Mouse (Mus musculus): Measurements from ENCODE around the gene Stx5a. TPM values are rescaled to one million over a fixed set of nuclear protein-coding genes. Genes with fewer than 3 reads are reported as not detected.

Stx5a gene
- polyA plus RNA-seq, 1 experiment, result 52.8 TPM

DNA sequence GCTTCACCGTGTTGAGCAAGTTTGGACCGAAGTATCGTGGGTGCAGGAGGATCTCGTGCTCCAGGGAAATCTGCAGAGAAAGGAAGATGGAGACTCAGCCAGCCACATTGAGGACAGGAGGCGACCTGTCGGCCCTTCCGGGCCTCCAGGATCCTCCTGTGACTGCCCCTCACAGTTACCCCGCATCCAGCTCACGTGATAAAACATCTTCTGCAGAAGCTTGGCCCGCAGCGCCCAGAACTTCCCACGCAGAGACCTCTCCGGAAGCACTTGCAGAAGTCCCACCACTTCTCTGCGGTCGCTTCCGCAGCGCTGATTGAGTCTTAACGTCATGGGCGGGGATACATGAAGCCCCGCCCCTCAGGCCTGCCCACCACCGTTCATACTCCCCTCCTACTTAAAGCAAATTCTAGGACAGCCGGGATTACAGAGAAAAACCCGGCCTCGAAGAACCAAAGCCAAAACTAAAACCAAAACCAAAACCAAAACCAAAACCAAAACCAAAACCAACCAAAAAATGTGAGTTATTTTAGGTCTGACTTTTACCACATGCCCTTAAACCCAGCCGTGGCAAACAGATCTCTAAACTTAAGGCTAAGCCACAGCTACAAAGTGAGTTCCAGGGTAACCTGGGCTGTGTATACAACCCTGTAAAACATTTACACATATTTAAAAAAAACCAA is 57.2 kb downstream of the Stx5a start, which contains the start of gene Polr2g:
Gene Polr2g, minus strand, starts transcription at position 314 of the 683 bp plus-strand sequence.
- Histone ChIP-seq H3K27me3 (ENCODE audit: control insufficient read depth, insufficient read depth, low read length) (no peaks in the 10 kb centered on the region), H3K27ac (ENCODE audit: insufficient read depth, low read length) (peak within 1 kb of the TSS; percentile 75), H3K4me3 (ENCODE audit: extremely low read depth, insufficient read depth, insufficient read length) (peak within 1 kb of the TSS; percentile 77), H3K36me3 (ENCODE audit: control insufficient read depth, insufficient read depth, low read length) (peaks cover 17% of the 10 kb centered on the region), H3K4me1 (ENCODE audit: control insufficient read depth, insufficient read depth, insufficient read length) (peaks cover 2% of the 10 kb centered on the region; the same call in 1 of the 2 replicates)
- under 1% methylated on average over 25 of the region's 25 CpGs for WGBS
- TF ChIP-seq POLR2A (IDR thresholded peaks at IDR 0.05; ENCODE audit: low read depth, low read length) (peak; percentile 60), CTCF (IDR thresholded peaks at IDR 0.05; ENCODE audit: extremely low read depth, insufficient read depth, insufficient read length, insufficient replicate concordance) (no peak)
- peak; percentile 83 to 87 for DNase-seq (ENCODE audit: low read depth in 1 of 2, low spot score in 2 of 2)

DNA sequence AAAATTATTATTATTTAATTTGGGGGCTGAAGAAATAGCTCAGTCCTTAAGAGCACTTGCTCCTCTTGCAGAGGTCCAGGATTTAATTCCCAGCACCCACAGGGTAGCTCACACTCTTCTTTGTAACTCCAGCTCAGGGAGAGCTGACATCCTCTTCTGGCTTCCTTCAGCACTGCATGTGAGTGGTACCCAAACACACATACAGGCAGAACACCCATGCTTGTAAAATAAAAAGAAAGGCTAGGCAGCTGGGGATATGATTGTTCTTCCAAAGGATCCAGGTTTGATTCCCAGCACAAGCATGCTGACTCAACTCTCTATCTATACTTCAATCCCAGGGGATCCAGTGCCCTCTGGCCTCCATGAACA is 57.7 kb downstream of the Stx5a start:
- peaks cover 12% of the 10 kb centered on the region for H3K36me3 ChIP-seq (ENCODE audit: control insufficient read depth, insufficient read depth, low read length)
- H3K4me3 ChIP-seq (ENCODE audit: extremely low read depth, insufficient read depth, insufficient read length), result no peak overlapping the region
- no peak overlapping the region for H3K27ac ChIP-seq (ENCODE audit: insufficient read depth, low read length)
- no peak for DNase-seq (ENCODE audit: low read depth in 1 of 2, low spot score in 2 of 2)
- H3K27me3 ChIP-seq (ENCODE audit: control insufficient read depth, insufficient read depth, low read length), result no peaks in the 10 kb centered on the region
- H3K4me1 ChIP-seq (ENCODE audit: control insufficient read depth, insufficient read depth, insufficient read length), result peaks cover 2% of the 10 kb centered on the region; the same call in 1 of the 2 replicates
- TF ChIP-seq POLR2A (IDR thresholded peaks at IDR 0.05; ENCODE audit: low read depth, low read length) (no peak), CTCF (IDR thresholded peaks at IDR 0.05; ENCODE audit: extremely low read depth, insufficient read depth, insufficient read length, insufficient replicate concordance) (no peak)

DNA sequence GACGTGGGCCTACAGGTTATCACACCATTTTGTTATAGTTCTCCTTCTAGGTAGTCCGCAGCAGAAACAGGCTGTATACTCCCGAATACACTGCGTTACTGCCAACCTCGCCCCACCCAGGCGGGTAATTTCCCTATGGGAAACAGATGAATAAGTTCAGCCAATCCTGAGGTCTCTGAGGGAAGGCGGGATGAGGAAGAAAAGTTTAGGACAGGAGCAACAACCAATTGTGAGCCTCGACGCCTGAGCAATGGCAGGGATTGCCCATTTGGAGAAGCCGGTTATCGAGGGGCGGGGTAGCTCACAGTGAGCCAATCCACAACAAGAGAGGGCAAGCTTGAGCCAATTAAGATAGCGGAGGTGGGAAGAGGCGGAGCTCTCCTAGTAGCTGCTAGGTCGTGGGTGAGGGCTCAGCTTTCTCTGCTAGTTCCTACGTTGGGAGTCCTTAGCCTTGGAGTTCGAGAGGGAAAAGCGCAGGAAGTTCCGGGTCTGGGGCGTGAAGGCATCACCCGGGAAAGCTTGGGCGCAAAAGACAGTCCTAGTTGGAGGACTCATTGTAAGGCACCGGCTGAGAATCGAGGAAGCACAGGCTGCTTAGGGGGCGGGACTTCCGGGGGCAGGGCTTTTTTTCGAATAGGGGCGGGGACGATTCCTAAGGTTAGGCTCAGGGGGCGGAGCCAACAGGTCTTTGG is 61.1 kb downstream of the Stx5a start, which contains the start of gene Zbtb3:
Gene Zbtb3, plus strand, starts transcription at position 426 of the 692 bp plus-strand sequence.
- Histone ChIP-seq H3K27ac (ENCODE audit: insufficient read depth, low read length) (peak within 1 kb of the TSS; percentile 76), H3K27me3 (ENCODE audit: control insufficient read depth, insufficient read depth, low read length) (no peaks in the 10 kb centered on the region), H3K4me3 (ENCODE audit: extremely low read depth, insufficient read depth, insufficient read length) (peak within 1 kb of the TSS; percentile 79), H3K36me3 (ENCODE audit: control insufficient read depth, insufficient read depth, low read length) (peaks cover 2% of the 10 kb centered on the region; the same call in 1 of the 2 replicates), H3K4me1 (ENCODE audit: control insufficient read depth, insufficient read depth, insufficient read length) (peaks cover 3% of the 10 kb centered on the region)
- DNase-seq (ENCODE audit: low read depth in 1 of 2, low spot score in 2 of 2), result peak; percentile 91 to 96
- under 1% methylated on average over 30 of the region's 30 CpGs for WGBS
- TF ChIP-seq CTCF (IDR thresholded peaks at IDR 0.05; ENCODE audit: extremely low read depth, insufficient read depth, insufficient read length, insufficient replicate concordance), result no peak
- TF ChIP-seq POLR2A (IDR thresholded peaks at IDR 0.05; ENCODE audit: low read depth, low read length), result peak; percentile 67

DNA sequence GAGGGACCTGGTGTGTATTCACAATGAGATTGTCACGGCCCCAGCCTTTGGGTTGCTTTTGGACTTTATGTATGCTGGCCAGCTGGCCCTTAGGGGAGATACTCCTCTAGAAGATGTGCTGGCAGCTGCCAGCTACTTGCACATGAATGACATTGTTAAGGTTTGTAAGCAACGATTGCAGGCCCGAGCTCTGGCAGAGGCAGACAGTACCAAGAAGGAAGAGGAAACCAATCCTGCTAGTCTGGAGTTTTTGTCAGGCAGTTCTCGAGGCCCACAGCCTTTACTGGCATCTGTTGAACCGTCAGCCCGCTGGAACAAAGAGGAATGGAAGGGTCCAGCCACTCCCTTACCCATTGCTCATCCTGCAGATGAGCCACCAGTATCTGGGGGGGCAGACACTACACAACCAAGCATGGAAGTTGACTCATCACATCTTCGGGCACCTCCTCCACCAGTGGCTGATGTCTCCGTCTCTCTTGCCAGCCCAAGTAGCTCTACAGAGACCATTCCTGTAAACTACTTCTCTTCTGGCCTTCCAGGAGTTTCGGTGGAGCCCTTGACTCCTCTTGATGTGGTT is 62.1 kb downstream of the Stx5a start:
- Histone ChIP-seq H3K27me3 (ENCODE audit: control insufficient read depth, insufficient read depth, low read length) (no peaks in the 10 kb centered on the region), H3K36me3 (ENCODE audit: control insufficient read depth, insufficient read depth, low read length) (peaks cover 3% of the 10 kb centered on the region; the same call in 1 of the 2 replicates), H3K27ac (ENCODE audit: insufficient read depth, low read length) (no peak overlapping the region), H3K4me1 (ENCODE audit: control insufficient read depth, insufficient read depth, insufficient read length) (peaks cover 3% of the 10 kb centered on the region), H3K4me3 (ENCODE audit: extremely low read depth, insufficient read depth, insufficient read length) (no peak overlapping the region)
- no peak for DNase-seq (ENCODE audit: low read depth in 1 of 2, low spot score in 2 of 2)
- 81% methylated on average over 9 of the region's 9 CpGs for WGBS
- TF ChIP-seq CTCF (IDR thresholded peaks at IDR 0.05; ENCODE audit: extremely low read depth, insufficient read depth, insufficient read length, insufficient replicate concordance) (no peak), POLR2A (IDR thresholded peaks at IDR 0.05; ENCODE audit: low read depth, low read length) (no peak)

DNA sequence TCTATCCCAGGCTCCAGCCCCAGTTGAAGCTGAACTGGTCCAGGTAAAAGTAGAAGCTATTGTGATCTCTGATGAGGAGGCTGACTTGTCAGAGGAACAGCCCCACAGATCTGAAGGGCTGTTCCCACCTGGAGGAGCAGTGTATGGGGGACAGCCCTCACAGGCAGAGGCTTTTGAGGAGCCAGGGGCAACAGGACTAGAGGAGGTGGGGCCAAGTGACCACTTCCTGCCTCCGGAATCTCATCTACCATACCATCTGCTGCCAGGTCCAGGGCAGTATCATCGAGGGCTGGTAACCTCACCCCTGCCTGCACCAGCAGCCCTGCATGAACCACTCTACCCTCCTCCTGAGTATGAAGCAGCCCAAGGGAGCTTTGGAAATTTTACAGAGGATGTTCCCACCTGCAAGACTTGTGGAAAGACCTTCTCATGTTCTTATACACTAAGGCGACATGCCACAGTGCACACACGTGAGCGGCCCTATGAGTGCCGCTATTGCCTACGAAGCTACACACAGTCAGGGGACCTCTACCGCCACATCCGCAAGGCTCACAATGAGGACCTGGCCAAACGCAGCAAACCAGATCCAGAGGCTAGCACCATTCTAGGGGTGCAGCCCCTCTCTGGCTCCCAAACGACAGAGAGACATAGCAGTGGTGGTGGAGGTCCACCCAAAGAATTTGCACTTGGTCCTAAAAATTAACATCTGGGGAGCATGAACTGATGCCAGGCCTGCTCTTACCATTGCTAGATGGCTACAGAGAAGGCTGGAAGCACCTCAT is 62.9 kb downstream of the Stx5a start:
- DNase-seq (ENCODE audit: low read depth in 1 of 2, low spot score in 2 of 2), result no peak
- no peak overlapping the region for H3K27ac ChIP-seq (ENCODE audit: insufficient read depth, low read length)
- WGBS, result 80% methylated on average over 11 of the region's 11 CpGs

More for the DNA sequence above, 62.9 kb downstream of the Stx5a start:
- Histone ChIP-seq H3K4me3 (ENCODE audit: extremely low read depth, insufficient read depth, insufficient read length) (no peak overlapping the region), H3K27me3 (ENCODE audit: control insufficient read depth, insufficient read depth, low read length) (no peaks in the 10 kb centered on the region), H3K36me3 (ENCODE audit: control insufficient read depth, insufficient read depth, low read length) (peaks cover 5% of the 10 kb centered on the region; the same call in 1 of the 2 replicates), H3K4me1 (ENCODE audit: control insufficient read depth, insufficient read depth, insufficient read length) (peaks cover 3% of the 10 kb centered on the region)
- TF ChIP-seq CTCF (IDR thresholded peaks at IDR 0.05; ENCODE audit: extremely low read depth, insufficient read depth, insufficient read length, insufficient replicate concordance) (no peak), POLR2A (IDR thresholded peaks at IDR 0.05; ENCODE audit: low read depth, low read length) (no peak)

Other genes starting within 250 kb of the Stx5a start
- gene Slc22a8, start 150.2 kb upstream of the Stx5a start, polyA plus RNA-seq (2012; rRNA removed), result 0.06 TPM in 1 of 2 replicates, not detected in the other
- 0.08 TPM in 1 of 2 replicates, not detected in the other for gene Slc22a6, start 123.4 kb upstream of the Stx5a start, polyA plus RNA-seq (2012; rRNA removed)
- 0.05 and 0.07 TPM in 2 replicates for gene Chrm1, start 77.6 kb upstream of the Stx5a start, polyA plus RNA-seq (2012; rRNA removed)
- 122 and 129 TPM in 2 replicates for gene Slc3a2, start 18.0 kb upstream of the Stx5a start, polyA plus RNA-seq (2012; rRNA removed)
- 26.2 and 30.2 TPM in 2 replicates for gene Wdr74, start 5.6 kb upstream of the Stx5a start, polyA plus RNA-seq (2012; rRNA removed)
- not detected in 2 replicates for gene 1700092M07Rik, start 695 bp upstream of the Stx5a start, polyA plus RNA-seq (2012; rRNA removed)
- gene Nxf1, start 15.7 kb downstream of the Stx5a start, polyA plus RNA-seq (2012; rRNA removed), result 80.2 and 104 TPM in 2 replicates
- gene Tmem223, start 29.6 kb downstream of the Stx5a start, polyA plus RNA-seq (2012; rRNA removed), result 86.1 and 135 TPM in 2 replicates
- gene Tmem179b, start 33.1 kb downstream of the Stx5a start, polyA plus RNA-seq (2012; rRNA removed), result 87.9 and 117 TPM in 2 replicates
- gene Taf6l, start 45.0 kb downstream of the Stx5a start, polyA plus RNA-seq (2012; rRNA removed), result 11.3 and 15.8 TPM in 2 replicates
- gene Polr2g, start 57.2 kb downstream of the Stx5a start, polyA plus RNA-seq (2012; rRNA removed), result 27.9 and 30.3 TPM in 2 replicates
- 2.4 and 2.5 TPM in 2 replicates for gene Zbtb3, start 61.1 kb downstream of the Stx5a start, polyA plus RNA-seq (2012; rRNA removed)
- 13.2 and 14.2 TPM in 2 replicates for gene Ttc9c, start 77.9 kb downstream of the Stx5a start, polyA plus RNA-seq (2012; rRNA removed)
- 22.0 and 25.4 TPM in 2 replicates for gene Hnrnpul2, start 78.6 kb downstream of the Stx5a start, polyA plus RNA-seq (2012; rRNA removed)
- gene AC129217.1, start 88.4 kb downstream of the Stx5a start, polyA plus RNA-seq (2012; rRNA removed), result not detected in 2 replicates
- gene Bscl2, start 96.1 kb downstream of the Stx5a start, polyA plus RNA-seq (2012; rRNA removed), result 91.7 and 116 TPM in 2 replicates
- gene Gng3, start 97.8 kb downstream of the Stx5a start, polyA plus RNA-seq (2012; rRNA removed), result 0.05 and 0.09 TPM in 2 replicates
- 0.23 and 0.27 TPM in 2 replicates for gene Lrrn4cl, start 109.4 kb downstream of the Stx5a start, polyA plus RNA-seq (2012; rRNA removed)
- 57.9 and 80.6 TPM in 2 replicates for gene Ubxn1, start 130.1 kb downstream of the Stx5a start, polyA plus RNA-seq (2012; rRNA removed)
- 20.8 and 27.9 TPM in 2 replicates for gene Uqcc3, start 139.5 kb downstream of the Stx5a start, polyA plus RNA-seq (2012; rRNA removed)
- 0.94 and 1.4 TPM in 2 replicates for gene Lbhd1, start 142.3 kb downstream of the Stx5a start, polyA plus RNA-seq (2012; rRNA removed)
- gene Gm49403, start 142.5 kb downstream of the Stx5a start, polyA plus RNA-seq (2012; rRNA removed), result not detected in 2 replicates
- 11.5 and 15.2 TPM in 2 replicates for gene 1810009A15Rik, start 147.4 kb downstream of the Stx5a start, polyA plus RNA-seq (2012; rRNA removed)
- 1.2 TPM in 1 of 2 replicates, not detected in the other for gene Gm49416, start 147.5 kb downstream of the Stx5a start, polyA plus RNA-seq (2012; rRNA removed)
- 21.2 and 27.5 TPM in 2 replicates for gene Ints5, start 151.6 kb downstream of the Stx5a start, polyA plus RNA-seq (2012; rRNA removed)
- 85.2 and 86.9 TPM in 2 replicates for gene Ganab, start 156.7 kb downstream of the Stx5a start, polyA plus RNA-seq (2012; rRNA removed)
- gene B3gat3, start 179.0 kb downstream of the Stx5a start, polyA plus RNA-seq (2012; rRNA removed), result 86.0 and 93.4 TPM in 2 replicates
- gene Rom1, start 187.9 kb downstream of the Stx5a start, polyA plus RNA-seq (2012; rRNA removed), result 10.0 and 11.9 TPM in 2 replicates
- 72.3 and 77.7 TPM in 2 replicates for gene Eml3, start 188.1 kb downstream of the Stx5a start, polyA plus RNA-seq (2012; rRNA removed)
- gene Mta2, start 200.5 kb downstream of the Stx5a start, polyA plus RNA-seq (2012; rRNA removed), result 35.0 and 37.7 TPM in 2 replicates
- 18.3 and 22.3 TPM in 2 replicates for gene Tut1, start 212.4 kb downstream of the Stx5a start, polyA plus RNA-seq (2012; rRNA removed)
- gene Eef1g, start 225.6 kb downstream of the Stx5a start, polyA plus RNA-seq (2012; rRNA removed), result 206 and 242 TPM in 2 replicates
- gene Ahnak, start 247.9 kb downstream of the Stx5a start, polyA plus RNA-seq (2012; rRNA removed), result 6.9 and 8.0 TPM in 2 replicates

Data from spleen, adult 2 months (tissue).